Mouse (Mus musculus) stomach, postnatal 0 days (tissue): ENCODE measurements at regions not wholly inside any gene's neighbourhood (a gene's known extent, or its start where the extent isn't known, plus 50 kb on each side); places are given as distances from the start of the nearest gene placed in this dataset.

Experiments used
- ATAC-seq: fragments of 200-750 bp; cut with Nextera tagmentation; 2 replicates; pipeline ENCODE4 v1.8.0; 2017; ENCODE audit not compliant: low FRiP score, low TSS enrichment
- DNase-seq: peaks from one replicate; pipeline ENCODE4 v3.0.0-alpha.2; 2016; ENCODE audit warnings: low spot score
- H3K27ac ChIP-seq: fragments of 300-500 bp; sonication (generic); replicated peaks from 2 replicates; pipeline ENCODE4 v1.5.1; 2014; ENCODE audit warnings: mild to moderate bottlenecking, control low read depth
- H3K27me3 ChIP-seq: fragments of 300-500 bp; sonication (generic); 2 replicates; pipeline ENCODE4 v1.6.1; 2014; ENCODE audit warnings: low read length; ENCODE audit not compliant: control insufficient read depth, insufficient read depth
- H3K36me3 ChIP-seq: fragments of 300-500 bp; sonication (generic); 2 replicates; pipeline ENCODE4 v1.6.1; 2014; ENCODE audit warnings: low read length, mixed read lengths; ENCODE audit not compliant: control insufficient read depth, insufficient read depth
- H3K4me1 ChIP-seq: fragments of 300-500 bp; sonication (generic); replicated peaks from 2 replicates; pipeline ENCODE4 v1.6.1; 2014; ENCODE audit warnings: antibody characterized with exemption; ENCODE audit not compliant: control insufficient read depth, insufficient read depth
- H3K4me2 ChIP-seq: fragments of 300-500 bp; sonication (generic); replicated peaks from 2 replicates; pipeline ENCODE4 v1.6.1; 2014; ENCODE audit warnings: low read depth, mild to moderate bottlenecking, control low read depth, moderate library complexity
- H3K4me3 ChIP-seq: fragments of 300-500 bp; sonication (generic); 2 replicates; pipeline ENCODE4 v1.5.1; 2014; ENCODE audit warnings: low read depth, low read length, control low read depth
- H3K9ac ChIP-seq: fragments of 300-500 bp; sonication (generic); 2 replicates; pipeline ENCODE4 v1.6.1; 2014; ENCODE audit warnings: mild to moderate bottlenecking, low read length, control low read depth, mixed read lengths
- H3K9me3 ChIP-seq: fragments of 300-500 bp; sonication (generic); 2 replicates; pipeline ENCODE4 v1.6.1; 2016; ENCODE audit warnings: low read length; ENCODE audit not compliant: control insufficient read depth
- CTCF ChIP-seq: IDR thresholded peaks from 2 replicates; pipeline ENCODE4 v1.5.1; 2016; ENCODE audit warnings: antibody characterized with exemption, low read depth, mild to moderate bottlenecking, moderate library complexity
- EP300 ChIP-seq: optimal IDR thresholded peaks from 2 replicates; pipeline ENCODE3; 2016; ENCODE audit warnings: antibody characterized with exemption
- WGBS: fragments of 180-500 bp; shearing (Covaris S2); extraction: QIAGEN DNeasy Blood & Tissue Kit; methylation state at CpG from one replicate; pipeline ENCODE4 v1.1.7; 2014; 5-methylcytosine and 5-hydroxymethylcytosine counted together

DNA sequence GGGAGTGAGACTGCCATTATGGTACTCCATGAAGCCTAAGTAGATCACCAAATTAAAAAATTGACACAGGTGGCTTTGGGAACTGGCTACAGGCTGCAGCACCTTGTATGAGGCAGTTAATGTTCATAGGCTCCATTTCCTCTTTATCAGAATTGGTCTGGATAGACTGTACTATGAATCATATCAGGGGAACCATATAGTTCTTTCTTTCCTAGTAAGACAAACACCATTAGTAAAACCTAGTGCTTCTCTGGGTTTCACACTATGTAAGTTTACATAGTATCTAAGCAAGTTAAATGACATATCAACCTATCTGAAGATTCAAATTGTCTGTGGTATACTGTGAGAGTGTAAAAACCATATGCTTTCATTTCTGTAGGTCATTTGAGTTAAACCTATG lies 145.0 kb downstream of the Ahr start:
- no peak overlapping the region for H3K4me2 ChIP-seq
- TF ChIP-seq CTCF (no peak), EP300 (no peak)
- H3K9ac ChIP-seq = no peak overlapping the region
- H3K36me3 ChIP-seq = no peaks in the 10 kb centered on the region
- H3K4me3 ChIP-seq = no peak overlapping the region
- ATAC-seq (peak; percentile 91), DNase-seq (peak; percentile 16)
- H3K27ac ChIP-seq = peak overlapping the region; percentile 59; the same call in 1 of the 2 replicates
- H3K27me3 ChIP-seq = no peaks in the 10 kb centered on the region
- no peaks in the 10 kb centered on the region for H3K4me1 ChIP-seq
- no peaks in the 10 kb centered on the region for H3K9me3 ChIP-seq

DNA sequence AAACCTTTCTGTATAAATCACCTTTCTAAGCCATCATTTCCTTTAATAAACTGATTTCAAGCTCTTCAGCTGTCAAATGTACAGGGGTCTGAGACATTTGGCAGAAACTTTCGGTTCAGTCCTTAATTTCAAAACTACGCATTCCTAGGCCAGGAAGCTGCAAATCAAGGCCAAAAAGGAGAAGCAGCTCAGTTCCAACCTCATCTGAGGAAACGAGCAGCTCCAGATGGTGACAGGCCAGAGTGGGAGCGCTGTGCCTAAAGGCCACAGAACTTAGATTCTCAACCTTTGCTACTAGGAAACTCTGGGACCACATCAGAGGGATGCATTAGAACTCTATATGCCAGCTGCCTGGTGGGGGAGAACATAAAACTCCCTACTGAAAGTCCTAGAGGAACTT lies 150.6 kb downstream of the Ahr start:
- Histone ChIP-seq H3K27ac (no peak overlapping the region), H3K4me3 (no peak overlapping the region), H3K4me1 (no peaks in the 10 kb centered on the region), H3K27me3 (no peaks in the 10 kb centered on the region), H3K36me3 (no peaks in the 10 kb centered on the region), H3K9ac (no peak overlapping the region), H3K4me2 (no peak overlapping the region), H3K9me3 (no peaks in the 10 kb centered on the region)
- TF ChIP-seq EP300 (no peak), CTCF (no peak)
- DNase-seq (no peak), ATAC-seq (no peak)
- 54% methylated on average over 4 of the region's 4 CpGs for WGBS

- Histone ChIP-seq H3K4me1 (no peaks in the 10 kb centered on the region), H3K9me3 (no peaks in the 10 kb centered on the region), H3K27me3 (no peaks in the 10 kb centered on the region), H3K9ac (no peak overlapping the region), H3K4me3 (no peak overlapping the region), H3K4me2 (no peak overlapping the region), H3K27ac (no peak overlapping the region), H3K36me3 (no peaks in the 10 kb centered on the region)
- ATAC-seq (no peak), DNase-seq (no peak)
- no peak for TF ChIP-seq EP300
- TF ChIP-seq CTCF = no peak
- WGBS = 83% methylated on average over 3 of the region's 3 CpGs
These were observed 157.6 kb downstream of the Ahr start for GRCm38 (mm10) chr12:35377266-35377665.

- H3K9ac ChIP-seq = no peak overlapping the region
- no peak overlapping the region for H3K27ac ChIP-seq
- no peak overlapping the region for H3K4me3 ChIP-seq
- no peak for DNase-seq
- H3K36me3 ChIP-seq = no peaks in the 10 kb centered on the region
- H3K9me3 ChIP-seq = no peaks in the 10 kb centered on the region
- TF ChIP-seq EP300 = no peak
- TF ChIP-seq CTCF = no peak
- H3K4me1 ChIP-seq = no peaks in the 10 kb centered on the region
- peak; percentile 82 for ATAC-seq
- no peaks in the 10 kb centered on the region for H3K27me3 ChIP-seq
- H3K4me2 ChIP-seq = no peak overlapping the region
These were observed 158.5 kb downstream of the Ahr start for GRCm38 (mm10) chr12:35376365-35376764.

DNA sequence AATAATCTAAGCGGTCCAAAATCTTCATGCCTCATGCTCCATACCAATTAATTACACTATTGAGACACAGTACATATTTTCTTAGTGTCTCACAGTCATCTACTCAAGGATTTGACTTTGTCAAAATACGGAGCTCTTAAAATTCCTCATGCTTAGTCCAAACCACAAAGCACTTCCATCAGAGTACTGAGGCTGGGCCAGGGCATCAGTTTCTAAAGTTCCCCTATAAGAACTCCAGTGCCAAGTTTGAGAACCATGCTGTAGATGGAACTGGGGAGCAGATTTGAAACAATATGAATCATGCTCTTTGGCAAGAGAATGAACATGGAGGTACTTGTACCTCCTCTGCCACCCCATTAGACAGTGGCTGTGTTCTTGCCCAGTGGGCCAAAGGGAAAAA lies 176.9 kb downstream of the Ahr start:
- WGBS = 83% methylated on average over 2 of the region's 2 CpGs
- Histone ChIP-seq H3K27ac (no peak overlapping the region), H3K36me3 (no peaks in the 10 kb centered on the region), H3K9me3 (no peaks in the 10 kb centered on the region), H3K4me1 (no peaks in the 10 kb centered on the region), H3K9ac (no peak overlapping the region), H3K27me3 (no peaks in the 10 kb centered on the region), H3K4me3 (no peak overlapping the region), H3K4me2 (no peak overlapping the region)
- TF ChIP-seq CTCF = no peak
- TF ChIP-seq EP300 = no peak
- no peak for ATAC-seq
- no peak for DNase-seq

GRCm38 (mm10) chr12:35338191-35338954 lies 196.5 kb downstream of the Ahr start:
- Histone ChIP-seq H3K9ac (no peak overlapping the region), H3K36me3 (no peaks in the 10 kb centered on the region), H3K4me1 (no peaks in the 10 kb centered on the region), H3K9me3 (no peaks in the 10 kb centered on the region), H3K27me3 (no peaks in the 10 kb centered on the region), H3K4me3 (no peak overlapping the region), H3K4me2 (no peak overlapping the region), H3K27ac (no peak overlapping the region)
- ATAC-seq (no peak), DNase-seq (no peak)
- TF ChIP-seq EP300 (no peak), CTCF (no peak)
- WGBS = 80% methylated on average over 4 of the region's 4 CpGs
